Mouse (Mus musculus) Patski (cell line): ENCODE measurements around the gene Vpreb1. TPM values are rescaled to one million over a fixed set of nuclear protein-coding genes. Genes with fewer than 3 reads are reported as not detected.

Source experiments
- ATAC-seq: fragments of 100-300 bp; one replicate; pipeline ENCODE4 v1.8.0; 2021
- CTCF ChIA-PET: fragments of 350-600 bp; sonication (Branson Sonifier 250); formaldehyde crosslinking; loops from one replicate; lab custom pipeline; 2022; ENCODE audit warnings: inconsistent platforms; lab: Charles Lee
- POLR2A ChIA-PET: fragments of 350-600 bp; sonication (Branson Sonifier 250); formaldehyde crosslinking; loops from one replicate; lab custom pipeline; 2022; ENCODE audit warnings: antibody characterized with exemption, inconsistent platforms; lab: Charles Lee
- DNase-seq: peaks from one replicate; pipeline ENCODE4 v3.0.0-alpha.2; 2011; ENCODE audit warnings: low read depth, low spot score
- H3K27me3 ChIP-seq: fragments of 371-371 bp; one replicate; pipeline ENCODE4 v1.5.1; 2021
- CTCF ChIP-seq: fragments of 100-300 bp; IDR thresholded peaks from one replicate; pipeline ENCODE4 v1.5.1; 2021
- in situ Hi-C: fragments of 300-500 bp; cut with MboI; formaldehyde crosslinking; loops from 3 replicates; pipeline ENCODE4 v1.11.1; 2018; ENCODE audit warnings: low pct_unique_long_range_greater_than_20kb, mixed read lengths
- polyA plus RNA-seq: library from polyadenylated mRNA; unstranded; gene quantifications from one replicate; pipeline ENCODE4 v1.2.3, GENCODE M21; 2021

The Vpreb1 gene
- polyA plus RNA-seq, result 0.56 TPM

GRCm38 (mm10) chr16:16870617-16871331, at the start of gene Vpreb1, which contains the start of gene Top3b:
Vpreb1 (minus strand) TSS chr16:16870843.
Top3b (plus strand) TSS chr16:16870736.
- DNase-seq (peak; percentile 75), ATAC-seq (peak; percentile 98)
- ChIA-PET POLR2A (interaction anchor here (0.9 to 1.2 kb wide), 3 partner anchors 22 to 28 kb away, joined by 3 to 5 read pairs (median 3); no protein-coding TSS in a partner anchor), CTCF (interaction anchor here (1.0 to 1.7 kb wide), 3 partner anchors 16 to 26 kb away, joined by 3 to 7 read pairs (median 4); partner anchors contain the start of gene Ppm1f)
- in situ Hi-C loops, result loop anchor here (25.0 kb wide), 1 partner anchor 1117 kb away; the partner anchor contains the start of gene Vpreb2
- TF ChIP-seq CTCF, result peak; percentile 43
- H3K27me3 ChIP-seq, result no peaks in the 10 kb centered on the region

- ATAC-seq, result no peak
- CTCF ChIA-PET, result no interaction called here
- H3K27me3 ChIP-seq, result no peaks in the 10 kb centered on the region
- DNase-seq, result no peak
- POLR2A ChIA-PET, result no interaction called here
- in situ Hi-C loops, result no loop called here
- no peak for TF ChIP-seq CTCF
These were observed 47.9 kb upstream of the Vpreb1 start for GRCm38 (mm10) chr16:16918441-16919117.

- POLR2A ChIA-PET, result interaction anchor here (1.0 kb wide), 1 partner anchor 17 kb away, joined by 4 read pairs; the partner anchor contains the start of gene Ppm1f
These were observed 42.8 kb upstream of the Vpreb1 start for GRCm38 (mm10) chr16:16913440-16913839.

GRCm38 (mm10) chr16:16911641-16912597, 41.3 kb upstream of the Vpreb1 start:
- ChIA-PET CTCF (interaction anchor here (0.7 to 1.8 kb wide), 6 partner anchors 10 to 57 kb away, joined by 3 to 5 read pairs (median 4); no protein-coding TSS in a partner anchor), POLR2A (no interaction called here)
- DNase-seq (peak; percentile 60), ATAC-seq (peak; percentile 93)
- no peak for TF ChIP-seq CTCF
- in situ Hi-C loops, result no loop called here
- H3K27me3 ChIP-seq, result no peaks in the 10 kb centered on the region

More at GRCm38 (mm10) chr16:16913440-16913839, 42.8 kb upstream of the Vpreb1 start:
- in situ Hi-C loops, result no loop called here
- TF ChIP-seq CTCF, result no peak
- DNase-seq, result no peak
- no peaks in the 10 kb centered on the region for H3K27me3 ChIP-seq
- CTCF ChIA-PET, result interaction anchor here (1.8 kb wide), 1 partner anchor 10 kb away, joined by 5 read pairs; no protein-coding TSS in a partner anchor
- ATAC-seq, result no peak

GRCm38 (mm10) chr16:16907799-16908198, 37.2 kb upstream of the Vpreb1 start:
- POLR2A ChIA-PET, result no interaction called here
- no peaks in the 10 kb centered on the region for H3K27me3 ChIP-seq
- ATAC-seq (no peak), DNase-seq (no peak)
- CTCF ChIA-PET, result interaction anchor here (2.0 kb wide), 1 partner anchor 11 kb away, joined by 8 read pairs; the partner anchor contains the start of gene Ppm1f
- in situ Hi-C loops, result no loop called here
- no peak for TF ChIP-seq CTCF

- no peak for DNase-seq
- in situ Hi-C loops, result no loop called here
- no peak for ATAC-seq
- ChIA-PET POLR2A (no interaction called here), CTCF (no interaction called here)
- no peaks in the 10 kb centered on the region for H3K27me3 ChIP-seq
- TF ChIP-seq CTCF, result no peak
These were observed 32.5 kb upstream of the Vpreb1 start for GRCm38 (mm10) chr16:16903188-16903587.

- DNase-seq (no peak), ATAC-seq (no peak)
- in situ Hi-C loops, result no loop called here
- no peaks in the 10 kb centered on the region for H3K27me3 ChIP-seq
- ChIA-PET POLR2A (no interaction called here), CTCF (no interaction called here)
- TF ChIP-seq CTCF, result no peak
These were observed 31.7 kb upstream of the Vpreb1 start for GRCm38 (mm10) chr16:16902329-16902728.

- POLR2A ChIA-PET, result interaction anchor here (1.0 to 1.9 kb wide), 3 partner anchors 12 to 30 kb away, joined by 4 to 8 read pairs (median 5); no protein-coding TSS in a partner anchor
- CTCF ChIA-PET, result interaction anchor here (0.7 to 2.3 kb wide), 9 partner anchors 9 to 77 kb away, joined by 3 to 10 read pairs (median 4); partner anchors contain the start of gene Vpreb1
- no peak for TF ChIP-seq CTCF
- in situ Hi-C loops, result no loop called here
- ATAC-seq (peak; percentile 15), DNase-seq (no peak)
- H3K27me3 ChIP-seq, result no peaks in the 10 kb centered on the region
These were observed 26.5 kb upstream of the Vpreb1 start for GRCm38 (mm10) chr16:16897056-16897584.

- ChIA-PET CTCF (interaction anchor here (0.7 to 2.3 kb wide), 9 partner anchors 8 to 76 kb away, joined by 3 to 10 read pairs (median 4); partner anchors contain the start of gene Vpreb1), POLR2A (interaction anchor here (1.0 to 1.9 kb wide), 2 partner anchors 13 to 17 kb away, joined by 4 to 8 read pairs; no protein-coding TSS in a partner anchor)
- no peak for TF ChIP-seq CTCF
- ATAC-seq, result peak; percentile 96
- peak; percentile 60 for DNase-seq
- no peaks in the 10 kb centered on the region for H3K27me3 ChIP-seq
- in situ Hi-C loops, result no loop called here
These were observed 25.9 kb upstream of the Vpreb1 start, which contains the start of gene Ppm1f for GRCm38 (mm10) chr16:16896382-16897055. Ppm1f (plus strand) TSS chr16:16896469.
